ENCODE assay signal across 13 mouse cellular contexts in the genomic region with DNA sequence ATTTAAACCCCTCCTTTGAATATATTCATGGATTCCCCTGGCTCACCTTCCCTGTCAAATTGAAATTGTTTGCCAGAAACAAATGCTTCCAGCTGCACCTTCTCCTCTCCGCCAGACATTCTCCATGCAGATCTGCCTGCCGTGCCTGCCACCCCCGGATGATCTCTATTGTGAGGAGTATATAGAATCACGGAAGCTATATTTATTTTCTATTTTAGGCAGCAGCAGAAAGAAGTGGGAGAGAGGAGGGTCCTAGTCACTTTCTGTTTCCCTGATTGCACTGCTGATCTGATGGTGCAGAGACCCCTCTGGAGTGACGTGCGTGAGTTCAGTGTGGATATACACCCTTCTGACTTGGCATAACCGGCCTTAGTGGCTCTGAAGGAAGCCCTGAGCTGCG.
DNase-seq lines count a peak whose midpoint lies in the region; ATAC-seq and TF ChIP-seq lines count a peak whose summit lies in the region.
"Had no signal": no experiment of that assay in that cellular context is flagged by ENCODE, and none has a peak within 500 bp of the region (broad histone marks: within the 10 kb centered on the region; RNA-seq: fewer than 3 reads in every experiment).

No protein-coding gene starts in this region.

- H3K27ac ChIP-seq in heart, embryonic 12.5 days (ENCODE audit: poor library complexity, severe bottlenecking) = no peak overlapping the region
- no peak overlapping the region for H3K27ac ChIP-seq in lung, embryonic 16.5 days (ENCODE audit: low read length)
- peak overlapping the region; percentile 16; the same call in 1 of the 2 replicates for H3K27ac ChIP-seq in midbrain, embryonic 15.5 days
- H3K27ac ChIP-seq in stomach, postnatal 0 days (replicated peaks) = no peak overlapping the region
- H3K27ac ChIP-seq: liver, embryonic 15.5 days had no signal

- H3K9me3 ChIP-seq in heart, embryonic 12.5 days (replicated peaks) = no peaks in the 10 kb centered on the region
- no peaks in the 10 kb centered on the region for H3K9me3 ChIP-seq in lung, embryonic 16.5 days (ENCODE audit: control insufficient read depth, low read length)
- no peaks in the 10 kb centered on the region for H3K9me3 ChIP-seq in midbrain, embryonic 15.5 days
- H3K9me3 ChIP-seq in stomach, postnatal 0 days (ENCODE audit: control insufficient read depth, low read length) = no peaks in the 10 kb centered on the region
- H3K9me3 ChIP-seq: liver, embryonic 15.5 days had no signal

- no peak overlapping the region; the same call in 1 of the 2 replicates for H3K9ac ChIP-seq in heart, embryonic 12.5 days
- no peak overlapping the region for H3K9ac ChIP-seq in lung, embryonic 16.5 days (ENCODE audit: low read length)
- H3K9ac ChIP-seq in midbrain, embryonic 15.5 days = no peak overlapping the region
- peak overlapping the region; percentile 5; the same call in 1 of the 2 replicates for H3K9ac ChIP-seq in stomach, postnatal 0 days (ENCODE audit: low read length)
- H3K9ac ChIP-seq: liver, embryonic 15.5 days had no signal

- H3K4me1 ChIP-seq in heart, embryonic 12.5 days (replicated peaks) = peaks cover 13% of the 10 kb centered on the region; the same call in 1 of the 2 replicates
- H3K4me1 ChIP-seq in lung, embryonic 16.5 days (replicated peaks; ENCODE audit: control insufficient read depth, insufficient read depth, low read length) = no peaks in the 10 kb centered on the region
- no peaks in the 10 kb centered on the region for H3K4me1 ChIP-seq in midbrain, embryonic 15.5 days
- H3K4me1 ChIP-seq in stomach, postnatal 0 days (replicated peaks; ENCODE audit: control insufficient read depth, insufficient read depth) = no peaks in the 10 kb centered on the region
- H3K4me1 ChIP-seq: liver, embryonic 15.5 days had no signal

- H3K27me3 ChIP-seq in heart, embryonic 12.5 days (replicated peaks) = no peaks in the 10 kb centered on the region
- H3K27me3 ChIP-seq in lung, embryonic 16.5 days (ENCODE audit: control insufficient read depth, insufficient read depth, low read depth, low read length) = no peaks in the 10 kb centered on the region
- no peaks in the 10 kb centered on the region for H3K27me3 ChIP-seq in midbrain, embryonic 15.5 days (replicated peaks)
- H3K27me3 ChIP-seq in stomach, postnatal 0 days (ENCODE audit: control insufficient read depth, insufficient read depth, low read length) = no peaks in the 10 kb centered on the region
- H3K27me3 ChIP-seq: liver, embryonic 15.5 days; Patski had no signal

- TF ChIP-seq EP300 in stomach, postnatal 0 days (optimal IDR thresholded peaks at IDR 0.05) = no peak

- no peak overlapping the region for H3K4me3 ChIP-seq in heart, embryonic 12.5 days
- no peak overlapping the region for H3K4me3 ChIP-seq in lung, embryonic 16.5 days (ENCODE audit: low read length)
- no peak overlapping the region for H3K4me3 ChIP-seq in midbrain, embryonic 15.5 days
- H3K4me3 ChIP-seq in stomach, postnatal 0 days (ENCODE audit: low read depth, low read length) = no peak overlapping the region
- H3K4me3 ChIP-seq: liver, embryonic 15.5 days had no signal

- ATAC-seq in heart, embryonic 12.5 days (ENCODE audit: insufficient number of reproducible peaks, low FRiP score) = no peak
- ATAC-seq in lung, embryonic 16.5 days (ENCODE audit: low read depth) = no peak
- no peak for ATAC-seq in midbrain, embryonic 15.5 days (replicated peaks)
- ATAC-seq in stomach, postnatal 0 days (ENCODE audit: low FRiP score, low TSS enrichment) = no peak
- ATAC-seq: Patski had no signal

- H3K4me2 ChIP-seq in heart, embryonic 12.5 days = 0 out of 2 replicates have a peak overlapping the region, but pooled peaks have one; percentile 3
- H3K4me2 ChIP-seq in lung, embryonic 16.5 days (ENCODE audit: low read depth, low read length) = 0 out of 2 replicates have a peak overlapping the region, but pooled peaks have one; percentile 3
- H3K4me2 ChIP-seq in midbrain, embryonic 15.5 days = no peak overlapping the region
- 0 out of 2 replicates have a peak overlapping the region, but pooled peaks have one; percentile 12 for H3K4me2 ChIP-seq in stomach, postnatal 0 days (replicated peaks; ENCODE audit: low read depth)
- H3K4me2 ChIP-seq: liver, embryonic 15.5 days had no signal

- 69% methylated on average over 8 of the region's 8 CpGs for WGBS in heart, embryonic 12.5 days
- WGBS in lung, embryonic 16.5 days = 56% methylated on average over 8 of the region's 8 CpGs
- 56% methylated on average over 8 of the region's 8 CpGs for WGBS in midbrain, embryonic 15.5 days
- 35% methylated on average over 8 of the region's 8 CpGs for WGBS in stomach, postnatal 0 days

- DNase-seq in heart, adult 9 months (ENCODE audit: low spot score in 2 of 2) = no peak
- no peak for DNase-seq in lung, postnatal 25 days (ENCODE audit: low spot score)
- DNase-seq in stomach, postnatal 0 days (ENCODE audit: low spot score) = no peak
- DNase-seq in MN1 (ENCODE audit: low spot score) = no peak
- no peak for DNase-seq in kidney, postnatal 36 days
- DNase-seq: adrenal gland, postnatal 14 days; cerebellum, adult 18-20 months; kidney, adult 18-20 months had no signal

- H3K36me3 ChIP-seq in heart, embryonic 12.5 days = no peaks in the 10 kb centered on the region
- H3K36me3 ChIP-seq in lung, embryonic 16.5 days (ENCODE audit: control insufficient read depth, insufficient read depth, low read length) = no peaks in the 10 kb centered on the region
- no peaks in the 10 kb centered on the region for H3K36me3 ChIP-seq in midbrain, embryonic 15.5 days (replicated peaks)
- H3K36me3 ChIP-seq in stomach, postnatal 0 days (ENCODE audit: control insufficient read depth, insufficient read depth, low read length) = no peaks in the 10 kb centered on the region
- H3K36me3 ChIP-seq: liver, embryonic 15.5 days had no signal

- TF ChIP-seq CTCF in stomach, postnatal 0 days (IDR thresholded peaks at IDR 0.05; ENCODE audit: low read depth) = no peak
